Mouse (Mus musculus) MEL (cell line): Measurements from ENCODE around the gene Fam131c.

ENCODE experiments used
- CTCF ChIP-seq, 3 experiments: IDR thresholded peaks in 2 of 3; conservative IDR thresholded peaks in 1 of 3; 2 replicates each; pipeline ENCODE4 v1.5.1; 2011 to 2012; ENCODE audit warnings: low read length in 3 of 3, low read depth in 2 of 3, mild to moderate bottlenecking in 2 of 3, improper control_type of control experiment in 1 of 3, inconsistent platforms in 1 of 3, mixed read lengths in 1 of 3, moderate library complexity in 1 of 3; ENCODE audit not compliant: control insufficient read depth in 1 of 3, insufficient read depth in 1 of 3, poor library complexity in 1 of 3, severe bottlenecking in 1 of 3
- EP300 ChIP-seq, 2 experiments: IDR thresholded peaks; 2 replicates each; pipeline ENCODE4 v1.6.1; 2011; ENCODE audit warnings: improper control_type of control experiment in 2 of 2, low read length in 2 of 2, low read depth in 1 of 2, mild to moderate bottlenecking in 1 of 2
- MAX ChIP-seq: IDR thresholded peaks from 2 replicates; pipeline ENCODE4 v1.6.1; 2011; ENCODE audit warnings: low read length, improper control_type of control experiment
- NELFE ChIP-seq: IDR thresholded peaks from 2 replicates; pipeline ENCODE4 v1.6.1; 2011; ENCODE audit warnings: low read depth, low read length, improper control_type of control experiment
- POLR2A ChIP-seq, 2 experiments: IDR thresholded peaks; 2 replicates each; pipeline ENCODE4 v1.6.1; 2011 to 2012; ENCODE audit warnings: low read length in 2 of 2, mild to moderate bottlenecking in 2 of 2, control low read depth in 1 of 2, improper control_type of control experiment in 1 of 2, low read depth in 1 of 2, moderate library complexity in 1 of 2; ENCODE audit not compliant: control insufficient read depth in 1 of 2, insufficient read depth in 1 of 2, poor library complexity in 1 of 2
- ZNF384 ChIP-seq: IDR thresholded peaks from 2 replicates; pipeline ENCODE4 v1.6.1; 2012; ENCODE audit warnings: low read depth, mild to moderate bottlenecking, inconsistent platforms, low read length, improper control_type of control experiment

DNA sequence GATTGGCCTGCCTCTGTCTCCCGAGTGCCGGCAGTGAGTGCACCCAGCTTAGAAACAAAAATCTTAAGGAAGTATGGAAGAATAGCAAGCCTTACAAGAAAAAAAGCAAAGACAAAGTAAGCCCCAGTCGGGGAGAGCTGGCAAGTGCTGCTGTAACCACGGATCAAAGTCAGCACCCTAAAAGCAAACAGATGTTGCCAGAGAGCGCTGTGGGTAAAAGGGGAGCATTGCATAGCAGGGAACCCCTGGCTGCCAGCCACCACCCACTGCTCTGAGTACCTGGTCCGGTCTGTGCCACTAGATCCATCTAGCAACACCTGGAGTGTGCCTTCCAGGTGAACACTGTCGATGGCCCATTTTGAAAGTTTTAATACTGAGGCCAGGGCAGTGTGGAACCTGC lies 35.8 kb upstream of the Fam131c start:
- TF ChIP-seq MAX, result no peak
- TF ChIP-seq POLR2A (IDR thresholded peaks at IDR 0.05; ENCODE audit: control insufficient read depth in 1 of 2, insufficient read depth in 1 of 2, low read depth in 1 of 2, low read length in 2 of 2, poor library complexity in 1 of 2), result no peak
- TF ChIP-seq CTCF (IDR thresholded peaks at IDR 0.05 in 2 of 3, conservative IDR thresholded peaks at IDR 0.05 in 1 of 3; ENCODE audit: control insufficient read depth in 1 of 3, insufficient read depth in 1 of 3, low read depth in 2 of 3, low read length in 3 of 3, poor library complexity in 1 of 3, severe bottlenecking in 1 of 3), result no peak
- TF ChIP-seq ZNF384, result no peak
- no peak for TF ChIP-seq NELFE
- no peak for TF ChIP-seq EP300 (IDR thresholded peaks at IDR 0.05; ENCODE audit: low read depth in 1 of 2, low read length in 2 of 2)
